Mouse (Mus musculus): ENCODE data around the gene Gm48551. TPM values are rescaled to one million over a fixed set of nuclear protein-coding genes. Genes with fewer than 3 reads are reported as not detected.

The Gm48551 gene
- polyA plus RNA-seq, 1 experiment from 2014 or later, result 8.8 TPM

DNA sequence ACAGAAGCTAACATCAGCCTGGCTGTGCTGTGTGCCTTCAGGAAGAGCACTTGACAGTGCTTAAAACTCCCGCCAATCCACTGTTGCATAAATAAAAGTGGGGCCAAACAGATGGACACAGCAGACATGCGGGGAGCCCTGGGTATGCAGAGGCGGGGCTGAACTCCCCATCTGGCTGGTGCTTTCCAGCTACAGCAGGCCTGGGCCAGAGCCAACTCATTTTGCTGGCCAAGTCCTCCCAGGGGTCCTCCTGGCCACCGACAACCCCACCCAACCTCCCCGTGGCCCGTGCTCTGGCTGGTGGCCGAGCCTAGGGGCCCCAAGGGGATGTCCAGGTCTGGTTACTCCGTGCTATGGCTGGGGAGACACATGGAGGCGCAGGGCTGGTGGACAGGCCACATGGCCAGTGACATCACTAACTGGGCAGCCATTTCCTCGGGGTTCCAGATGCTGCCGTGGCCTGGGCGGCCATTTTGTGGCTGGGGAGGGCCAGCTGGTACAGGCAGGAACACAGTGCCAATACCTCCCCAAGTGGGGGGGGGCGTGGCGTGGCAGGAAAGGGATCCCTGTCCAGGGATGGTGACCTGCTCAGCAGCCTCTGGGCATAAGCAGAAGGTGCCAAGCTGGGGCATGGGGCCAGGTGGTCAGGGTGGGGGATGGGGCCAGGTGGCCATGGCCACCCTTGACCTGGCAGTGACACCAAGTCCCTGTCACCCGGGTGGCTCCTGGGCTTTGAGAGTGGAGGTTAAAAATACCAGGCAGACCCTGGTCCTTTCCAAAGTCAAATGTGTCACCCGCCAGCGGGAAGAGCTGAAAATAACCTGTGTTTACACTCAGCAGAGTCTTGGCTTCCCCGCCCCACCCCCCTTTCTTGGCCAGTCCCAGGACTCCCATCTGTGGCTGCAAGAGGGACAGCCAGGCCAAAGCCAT, 27.5 kb downstream of the Gm48551 start:
- peaks cover 57% of the 10 kb centered on the region for H3K4me1 ChIP-seq (replicated peaks; ENCODE audit: control insufficient read depth, insufficient read depth, low read length)
- H3K9ac ChIP-seq (replicated peaks; ENCODE audit: low read depth, low read length), result peak overlapping the region; percentile 3; the same call in 1 of the 2 replicates
- no peaks in the 10 kb centered on the region for H3K9me3 ChIP-seq (ENCODE audit: control insufficient read depth, low read length)
- H3K27ac ChIP-seq (ENCODE audit: low read length), result peak overlapping the region; percentile 76
- H3K36me3 ChIP-seq (ENCODE audit: control insufficient read depth, insufficient read depth), result peaks cover 3% of the 10 kb centered on the region; the same call in 1 of the 2 replicates
- no peak overlapping the region for H3K4me3 ChIP-seq (replicated peaks; ENCODE audit: low read length)
- 54% methylated on average over 17 of the region's 18 CpGs for WGBS
- no peak overlapping the region for H3K4me2 ChIP-seq (ENCODE audit: low read length)
- no peak for ATAC-seq
- H3K27me3 ChIP-seq (replicated peaks; ENCODE audit: control insufficient read depth, insufficient read depth, low read length), result no peaks in the 10 kb centered on the region

DNA sequence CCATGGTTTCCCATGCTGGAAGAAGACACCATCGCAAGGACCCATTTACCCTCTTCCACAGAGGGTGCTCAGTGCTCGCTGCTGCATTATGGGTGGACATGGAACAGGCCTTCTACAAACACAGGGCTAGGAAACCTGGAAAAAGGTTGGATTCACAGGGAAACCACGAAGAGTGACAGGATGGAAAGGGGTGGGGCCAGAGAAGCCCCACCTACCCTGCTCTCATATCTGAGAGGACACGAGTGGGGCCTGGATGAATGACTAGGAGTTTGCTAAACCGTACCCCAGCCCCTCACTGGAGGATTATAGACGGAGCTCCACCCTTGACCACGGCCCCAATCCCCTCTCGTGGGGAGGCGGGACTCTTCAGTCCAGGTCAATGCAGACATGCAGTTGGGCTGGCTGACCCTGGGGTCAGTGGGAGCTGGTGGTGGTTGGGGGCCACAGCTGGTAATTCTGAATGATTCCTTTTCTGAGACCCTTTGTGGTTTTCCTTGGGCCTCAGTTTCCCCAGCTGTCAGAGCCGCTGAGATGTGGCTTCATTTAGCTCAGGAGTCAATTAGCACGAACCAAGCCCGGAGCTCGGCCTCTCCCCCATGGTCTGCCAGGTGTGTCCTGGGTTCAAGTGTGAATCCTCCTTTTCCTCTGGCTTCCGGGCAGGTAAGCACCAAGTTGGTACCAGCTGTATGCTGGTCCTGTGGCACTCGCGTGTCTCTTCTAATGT, 28.5 kb downstream of the Gm48551 start:
- ATAC-seq, result no peak
- Histone ChIP-seq H3K27me3 (replicated peaks; ENCODE audit: control insufficient read depth, insufficient read depth, low read length) (no peaks in the 10 kb centered on the region), H3K4me3 (replicated peaks; ENCODE audit: low read length) (no peak overlapping the region), H3K9ac (replicated peaks; ENCODE audit: low read depth, low read length) (no peak overlapping the region), H3K9me3 (ENCODE audit: control insufficient read depth, low read length) (no peaks in the 10 kb centered on the region), H3K4me1 (replicated peaks; ENCODE audit: control insufficient read depth, insufficient read depth, low read length) (peaks cover 59% of the 10 kb centered on the region), H3K4me2 (ENCODE audit: low read length) (no peak overlapping the region), H3K36me3 (ENCODE audit: control insufficient read depth, insufficient read depth) (no peaks in the 10 kb centered on the region), H3K27ac (ENCODE audit: low read length) (peak overlapping the region; percentile 76)
- 75% methylated on average over 16 of the region's 16 CpGs for WGBS

DNA sequence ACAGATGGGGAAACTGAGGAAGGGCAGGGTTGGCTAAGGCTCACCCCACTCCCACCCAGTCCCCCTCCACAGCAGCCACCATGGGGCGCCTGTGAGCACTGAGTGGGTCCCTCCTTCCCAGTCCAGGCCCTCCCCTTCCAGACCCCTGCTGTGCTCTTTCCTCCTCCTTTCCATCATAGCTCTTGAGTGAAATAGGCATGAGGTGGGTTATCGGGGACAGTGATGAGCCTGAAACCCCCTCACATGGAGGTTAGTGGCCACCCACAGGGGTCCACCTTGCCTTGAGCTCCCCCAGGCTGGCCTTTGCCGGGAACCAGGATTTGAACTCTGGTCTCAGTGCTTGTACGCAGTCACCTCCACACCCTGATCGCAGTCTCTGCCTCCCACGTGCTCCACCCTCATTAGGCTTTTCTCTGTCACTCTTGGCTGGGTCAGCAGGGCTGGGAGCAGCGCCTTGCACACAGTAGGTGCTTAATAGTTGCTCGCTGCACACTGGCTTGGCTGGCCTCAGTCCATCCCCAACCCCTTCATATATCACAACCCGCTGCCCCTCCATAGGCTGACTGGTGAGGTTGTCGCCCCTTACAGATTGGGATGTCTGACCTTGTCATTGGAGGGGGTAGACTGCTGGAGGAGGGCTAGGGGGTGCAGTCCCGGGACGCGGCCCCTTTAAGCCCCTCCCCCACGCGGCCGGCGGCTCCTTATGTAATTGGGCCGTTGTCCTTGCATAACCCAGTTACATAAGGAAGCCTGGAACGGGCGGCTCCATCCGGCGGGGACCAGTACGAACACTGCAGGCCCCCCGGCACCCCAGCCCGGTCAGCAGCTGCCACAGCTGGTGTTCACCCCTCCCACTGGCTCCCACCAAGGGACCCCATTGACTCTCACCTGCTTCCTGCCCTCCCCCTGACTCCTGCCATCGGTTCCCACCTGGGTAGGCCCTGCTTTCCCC, 29.3 kb downstream of the Gm48551 start:
- H3K4me3 ChIP-seq (replicated peaks; ENCODE audit: low read length), result no peak overlapping the region
- peaks cover 60% of the 10 kb centered on the region for H3K4me1 ChIP-seq (replicated peaks; ENCODE audit: control insufficient read depth, insufficient read depth, low read length)
- no peaks in the 10 kb centered on the region for H3K36me3 ChIP-seq (ENCODE audit: control insufficient read depth, insufficient read depth)
- no peaks in the 10 kb centered on the region for H3K27me3 ChIP-seq (replicated peaks; ENCODE audit: control insufficient read depth, insufficient read depth, low read length)
- H3K9ac ChIP-seq (replicated peaks; ENCODE audit: low read depth, low read length), result peak overlapping the region; percentile 45; the same call in 1 of the 2 replicates
- ATAC-seq, result no peak
- WGBS, result 28% methylated on average over 26 of the region's 26 CpGs
- H3K27ac ChIP-seq (ENCODE audit: low read length), result no peak overlapping the region
- peak overlapping the region; percentile 17 for H3K4me2 ChIP-seq (ENCODE audit: low read length)
- H3K9me3 ChIP-seq (ENCODE audit: control insufficient read depth, low read length), result no peaks in the 10 kb centered on the region

DNA sequence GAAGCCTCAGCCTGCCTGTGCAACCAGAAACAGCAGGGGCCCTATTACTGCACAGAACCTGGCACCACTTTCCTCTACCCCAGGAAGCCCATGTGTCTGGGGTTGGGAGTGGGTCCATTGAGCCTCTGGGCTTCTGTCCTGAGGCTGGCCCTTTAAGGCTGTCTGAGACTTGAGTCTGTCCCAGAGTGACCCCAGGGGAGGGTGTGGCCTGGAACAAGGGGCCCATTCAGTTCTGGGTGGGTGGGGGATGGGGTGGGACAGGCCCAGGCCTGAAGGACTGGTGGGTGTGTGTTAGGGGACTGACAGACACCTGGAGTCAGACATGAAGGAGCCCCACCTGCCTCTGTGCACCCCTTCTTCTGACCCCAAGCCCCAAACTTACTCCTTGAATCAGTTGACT, 30.4 kb downstream of the Gm48551 start:
- no peak for ATAC-seq
- Histone ChIP-seq H3K4me3 (replicated peaks; ENCODE audit: low read length) (no peak overlapping the region), H3K27ac (ENCODE audit: low read length) (no peak overlapping the region), H3K4me1 (replicated peaks; ENCODE audit: control insufficient read depth, insufficient read depth, low read length) (peaks cover 64% of the 10 kb centered on the region), H3K4me2 (ENCODE audit: low read length) (no peak overlapping the region), H3K27me3 (replicated peaks; ENCODE audit: control insufficient read depth, insufficient read depth, low read length) (no peaks in the 10 kb centered on the region), H3K9me3 (ENCODE audit: control insufficient read depth, low read length) (no peaks in the 10 kb centered on the region), H3K9ac (replicated peaks; ENCODE audit: low read depth, low read length) (no peak overlapping the region), H3K36me3 (ENCODE audit: control insufficient read depth, insufficient read depth) (no peaks in the 10 kb centered on the region)

DNA sequence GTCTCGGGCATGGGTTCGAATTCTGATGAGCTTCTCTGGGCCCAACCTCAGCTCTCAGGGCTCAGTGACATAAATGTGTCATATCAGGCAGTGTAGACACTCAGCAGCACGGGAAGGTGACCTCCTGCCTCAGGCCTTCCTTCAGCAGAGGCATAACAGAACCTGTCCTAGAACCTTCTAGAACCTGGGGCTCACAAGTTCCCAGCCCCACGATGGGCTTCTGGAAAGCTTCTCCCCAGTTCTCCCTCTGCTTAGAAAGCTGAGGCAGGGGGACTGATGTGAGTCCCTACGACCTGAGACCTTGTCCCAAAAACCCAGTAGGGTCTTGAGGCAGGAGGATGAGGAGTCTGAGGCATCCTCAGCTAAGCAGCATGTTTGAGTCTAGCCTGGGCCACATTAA, 30.9 kb downstream of the Gm48551 start:
- Histone ChIP-seq H3K27ac (ENCODE audit: low read length) (no peak overlapping the region), H3K9ac (replicated peaks; ENCODE audit: low read depth, low read length) (no peak overlapping the region), H3K36me3 (ENCODE audit: control insufficient read depth, insufficient read depth) (no peaks in the 10 kb centered on the region), H3K4me1 (replicated peaks; ENCODE audit: control insufficient read depth, insufficient read depth, low read length) (peaks cover 64% of the 10 kb centered on the region), H3K4me3 (replicated peaks; ENCODE audit: low read length) (no peak overlapping the region), H3K27me3 (replicated peaks; ENCODE audit: control insufficient read depth, insufficient read depth, low read length) (no peaks in the 10 kb centered on the region), H3K4me2 (ENCODE audit: low read length) (no peak overlapping the region), H3K9me3 (ENCODE audit: control insufficient read depth, low read length) (no peaks in the 10 kb centered on the region)
- no peak for ATAC-seq
- WGBS, result 75% methylated on average over 5 of the region's 5 CpGs

DNA sequence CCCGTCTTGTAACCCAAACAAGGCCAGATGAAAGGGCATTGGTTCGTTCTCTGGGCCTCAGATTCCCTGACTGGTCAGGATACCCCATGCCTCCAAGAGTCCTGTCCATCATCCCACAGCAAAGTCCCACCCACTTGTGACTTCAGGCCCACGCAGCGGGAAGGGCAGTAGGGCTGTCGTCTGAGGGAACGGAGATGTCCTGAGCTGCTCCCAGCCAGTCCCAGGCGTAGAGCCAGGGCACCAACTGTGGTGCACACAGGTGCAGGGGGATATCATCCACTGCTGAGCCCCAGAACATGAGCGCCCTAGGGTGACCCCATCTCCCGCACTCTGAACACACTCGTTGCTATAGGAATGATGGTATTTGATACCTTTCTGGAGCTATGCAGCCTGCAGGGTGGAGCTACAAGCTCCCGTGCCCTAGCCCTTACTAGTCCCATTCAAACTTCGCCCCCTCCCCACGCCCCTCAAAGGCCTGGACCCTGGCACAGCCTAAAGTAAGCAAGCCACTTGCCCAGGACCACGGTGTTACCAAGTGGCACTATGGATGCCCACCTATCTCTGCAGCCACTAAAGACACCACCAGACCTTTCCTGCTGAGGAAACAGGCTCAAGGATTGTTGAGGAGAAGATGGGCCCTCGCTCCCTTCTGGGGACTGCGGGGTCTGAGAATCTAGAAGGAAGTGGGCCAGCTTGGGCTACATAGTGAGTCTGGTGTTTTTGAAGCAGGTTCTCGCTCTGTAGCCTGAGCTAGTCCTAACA, 31.5 kb downstream of the Gm48551 start:
- H3K4me1 ChIP-seq (replicated peaks; ENCODE audit: control insufficient read depth, insufficient read depth, low read length), result peaks cover 64% of the 10 kb centered on the region
- H3K4me2 ChIP-seq (ENCODE audit: low read length), result no peak overlapping the region
- H3K36me3 ChIP-seq (ENCODE audit: control insufficient read depth, insufficient read depth), result no peaks in the 10 kb centered on the region
- H3K27me3 ChIP-seq (replicated peaks; ENCODE audit: control insufficient read depth, insufficient read depth, low read length), result no peaks in the 10 kb centered on the region
- no peak overlapping the region for H3K9ac ChIP-seq (replicated peaks; ENCODE audit: low read depth, low read length)
- ATAC-seq, result no peak
- no peaks in the 10 kb centered on the region for H3K9me3 ChIP-seq (ENCODE audit: control insufficient read depth, low read length)
- peak overlapping the region; percentile 85 for H3K27ac ChIP-seq (ENCODE audit: low read length)
- H3K4me3 ChIP-seq (replicated peaks; ENCODE audit: low read length), result no peak overlapping the region
- WGBS, result 68% methylated on average over 17 of the region's 17 CpGs

DNA sequence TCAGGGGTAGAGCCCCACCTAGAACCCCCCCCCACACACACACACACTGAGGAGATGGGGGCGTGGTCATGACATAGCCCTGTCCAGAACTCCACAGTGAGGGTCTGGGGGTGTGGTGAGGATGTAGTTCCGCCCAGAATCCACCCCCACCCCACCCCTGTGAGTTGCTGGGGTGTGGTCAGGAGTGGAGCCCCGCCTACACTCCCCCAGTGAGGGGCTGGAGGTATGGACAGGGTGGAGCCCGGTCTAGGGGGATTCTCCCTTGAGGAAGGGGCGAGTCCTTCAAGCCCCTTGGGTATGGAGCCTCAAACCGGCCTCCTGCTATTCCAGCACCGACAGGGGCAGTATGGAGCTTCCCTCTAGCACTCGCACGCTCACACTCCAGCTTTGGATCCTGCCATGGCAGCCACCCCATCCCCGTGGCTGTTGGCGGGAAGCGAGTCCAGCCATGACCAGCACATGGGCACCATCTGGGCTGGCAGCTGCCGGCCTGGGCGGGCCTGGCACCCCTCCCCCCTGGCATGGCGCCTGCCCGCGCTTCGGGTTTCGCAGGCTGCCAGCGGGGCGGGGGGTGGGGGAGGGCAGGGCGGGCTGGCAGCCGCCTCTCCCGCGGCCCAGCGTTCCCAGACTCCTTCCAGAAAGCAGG, 32.4 kb downstream of the Gm48551 start:
- Histone ChIP-seq H3K9me3 (ENCODE audit: control insufficient read depth, low read length) (no peaks in the 10 kb centered on the region), H3K36me3 (ENCODE audit: control insufficient read depth, insufficient read depth) (no peaks in the 10 kb centered on the region), H3K9ac (replicated peaks; ENCODE audit: low read depth, low read length) (peak overlapping the region; percentile 49), H3K4me1 (replicated peaks; ENCODE audit: control insufficient read depth, insufficient read depth, low read length) (peaks cover 56% of the 10 kb centered on the region), H3K4me2 (ENCODE audit: low read length) (peak overlapping the region; percentile 50), H3K27ac (ENCODE audit: low read length) (peak overlapping the region; percentile 85), H3K27me3 (replicated peaks; ENCODE audit: control insufficient read depth, insufficient read depth, low read length) (no peaks in the 10 kb centered on the region), H3K4me3 (replicated peaks; ENCODE audit: low read length) (peak overlapping the region; percentile 35)
- ATAC-seq, result peak; percentile 86
- WGBS, result under 1% methylated on average over 23 of the region's 26 CpGs

Measured in forebrain, embryonic 16.5 days (tissue).